Mouse (Mus musculus) erythroblast, embryonic 14.5 days (primary cell): Measurements from ENCODE around the gene Fmc1.
"Not testable (repeated sequence)": the region's sequence is repeated elsewhere in the genome, so short reads cannot be mapped to it uniquely, and the experiment has no call there.

ENCODE experiments used
- GATA1 ChIP-seq: IDR thresholded peaks from 2 replicates; pipeline ENCODE4 v1.6.1; 2012; ENCODE audit warnings: low read length, inconsistent platforms, mixed read lengths
- TAL1 ChIP-seq: IDR thresholded peaks from 3 replicates; pipeline ENCODE4 v1.6.1; 2012; ENCODE audit warnings: low read length, inconsistent platforms, mixed read lengths

DNA sequence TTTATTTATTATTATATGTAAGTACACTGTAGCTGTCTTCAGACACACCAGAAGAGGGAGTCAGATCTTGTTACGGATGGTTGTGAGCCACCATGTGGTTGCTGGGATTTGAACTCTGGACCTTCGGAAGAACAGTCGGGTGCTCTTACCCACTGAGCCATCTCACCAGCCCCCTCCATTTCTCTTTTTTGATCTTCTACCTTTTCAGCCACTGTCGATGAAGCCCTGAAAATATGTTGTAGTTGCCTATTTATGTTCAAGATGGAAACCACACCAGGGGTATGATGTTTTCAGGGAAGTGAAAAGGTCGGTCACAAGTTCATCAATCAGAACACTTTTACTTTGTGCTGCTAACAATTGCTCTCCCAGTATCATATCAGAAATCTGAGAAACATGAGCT, 10.8 kb downstream of the Fmc1 start:
- TF ChIP-seq GATA1, TAL1: not testable (repeated sequence)
